Mouse (Mus musculus) myocyte (in vitro differentiated cells): ENCODE measurements around the gene Slc35f1.

Source experiments
- CEBPB ChIP-seq: IDR thresholded peaks from 2 replicates; pipeline ENCODE4 v1.6.1; 2011; ENCODE audit warnings: mild to moderate bottlenecking, moderate library complexity; ENCODE audit not compliant: poor library complexity, insufficient read depth, severe bottlenecking
- E2F4 ChIP-seq: IDR thresholded peaks from one replicate; pipeline ENCODE4 v1.6.1; 2011; ENCODE audit warnings: mild to moderate bottlenecking, control low read depth, moderate library complexity; ENCODE audit not compliant: insufficient read depth
- MAX ChIP-seq: IDR thresholded peaks from one replicate; pipeline ENCODE4 v1.6.1; 2011; ENCODE audit warnings: low read depth, mild to moderate bottlenecking, control low read depth
- MYOD1 ChIP-seq, 3 experiments: IDR thresholded peaks; one replicate each; pipeline ENCODE4 v1.6.1; 2011; ENCODE audit warnings: control low read depth in 2 of 3, low read depth in 2 of 3, mild to moderate bottlenecking in 2 of 3, moderate library complexity in 1 of 3; ENCODE audit not compliant: insufficient read length in 2 of 3, control insufficient read depth in 1 of 3
- MYOG ChIP-seq, 3 experiments: IDR thresholded peaks; one replicate each; pipeline ENCODE4 v1.6.1; 2011; ENCODE audit warnings: control low read depth in 2 of 3, low read depth in 2 of 3, mild to moderate bottlenecking in 2 of 3; ENCODE audit not compliant: insufficient read length in 2 of 3, control insufficient read depth in 1 of 3, insufficient read depth in 1 of 3
- POLR2A ChIP-seq: IDR thresholded peaks from one replicate; pipeline ENCODE4 v1.6.1; 2011; ENCODE audit warnings: low read depth, mild to moderate bottlenecking, control low read depth, moderate library complexity; ENCODE audit not compliant: insufficient read length
- POLR2AphosphoS2 ChIP-seq: IDR thresholded peaks from one replicate; pipeline ENCODE4 v1.6.1; 2011; ENCODE audit warnings: low read depth, control low read depth; ENCODE audit not compliant: insufficient read length
- TCF12 ChIP-seq: IDR thresholded peaks from one replicate; pipeline ENCODE4 v1.6.1; 2011; ENCODE audit warnings: mild to moderate bottlenecking, control low read depth; ENCODE audit not compliant: poor library complexity, insufficient read depth, severe bottlenecking
- TCF3 ChIP-seq: IDR thresholded peaks from one replicate; pipeline ENCODE4 v1.6.1; 2011; ENCODE audit warnings: low read depth, control low read depth; ENCODE audit not compliant: insufficient read length
- USF1 ChIP-seq: IDR thresholded peaks from one replicate; pipeline ENCODE4 v1.6.1; 2011; ENCODE audit warnings: low read depth, mild to moderate bottlenecking, control low read depth, moderate library complexity

GRCm38 (mm10) chr10:52871110-52871509 lies 180.8 kb downstream of the Slc35f1 start:
- TF ChIP-seq POLR2A: no peak
- TF ChIP-seq USF1: no peak
- TF ChIP-seq POLR2AphosphoS2: no peak
- TF ChIP-seq MYOD1 (IDR thresholded peaks at IDR 0.05; ENCODE audit: control insufficient read depth in 1 of 3, insufficient read length in 2 of 3, low read depth in 2 of 3): no peak
- TF ChIP-seq CEBPB: no peak
- no peak for TF ChIP-seq E2F4
- no peak for TF ChIP-seq TCF12
- TF ChIP-seq MAX: no peak
- TF ChIP-seq TCF3: no peak
- TF ChIP-seq MYOG (IDR thresholded peaks at IDR 0.05; ENCODE audit: control insufficient read depth in 1 of 3, insufficient read depth in 1 of 3, insufficient read length in 2 of 3, low read depth in 2 of 3): no peak
